ENCODE assay signal across 9 mouse cellular contexts in genomic region chr2:138040302-138040701, GRCm38 (mm10).
DNase-seq lines count a peak whose midpoint lies in the region; ATAC-seq and TF ChIP-seq lines count a peak whose summit lies in the region.
"Had no signal": no experiment of that assay in that cellular context is flagged by ENCODE, and none has a peak within 500 bp of the region (broad histone marks: within the 10 kb centered on the region; RNA-seq: fewer than 3 reads in every experiment).

No protein-coding gene starts in this region.

- ATAC-seq in intestine, embryonic 15.5 days, result peak; percentile 66; the same call in 1 of the 2 replicates
- ATAC-seq in hindbrain, embryonic 13.5 days (ENCODE audit: low FRiP score), result no peak
- ATAC-seq in midbrain, embryonic 16.5 days, result no peak

- no peaks in the 10 kb centered on the region for H3K9me3 ChIP-seq in intestine, embryonic 15.5 days
- H3K9me3 ChIP-seq in hindbrain, embryonic 13.5 days, result no peaks in the 10 kb centered on the region
- no peaks in the 10 kb centered on the region for H3K9me3 ChIP-seq in midbrain, embryonic 16.5 days (replicated peaks; ENCODE audit: control insufficient read depth, low read length, poor library complexity, severe bottlenecking)
- H3K9me3 ChIP-seq: liver, embryonic 15.5 days had no signal

- peak overlapping the region; percentile 81 for H3K27ac ChIP-seq in embryonic fibroblast, embryonic 13.5 days (ENCODE audit: insufficient read depth, low read length)
- no peak overlapping the region for H3K27ac ChIP-seq in intestine, embryonic 15.5 days
- no peak overlapping the region for H3K27ac ChIP-seq in hindbrain, embryonic 13.5 days
- no peak overlapping the region for H3K27ac ChIP-seq in midbrain, embryonic 16.5 days (ENCODE audit: low read length)
- H3K27ac ChIP-seq: liver, embryonic 15.5 days had no signal

- H3K4me2 ChIP-seq in intestine, embryonic 15.5 days (replicated peaks), result no peak overlapping the region
- H3K4me2 ChIP-seq in hindbrain, embryonic 13.5 days, result no peak overlapping the region
- no peak overlapping the region for H3K4me2 ChIP-seq in midbrain, embryonic 16.5 days (ENCODE audit: low read length)
- H3K4me2 ChIP-seq: liver, embryonic 15.5 days had no signal

- no peak overlapping the region for H3K4me3 ChIP-seq in embryonic fibroblast, embryonic 13.5 days (ENCODE audit: insufficient read depth, low read length)
- H3K4me3 ChIP-seq in intestine, embryonic 15.5 days (replicated peaks), result no peak overlapping the region
- no peak overlapping the region for H3K4me3 ChIP-seq in hindbrain, embryonic 13.5 days
- no peak overlapping the region for H3K4me3 ChIP-seq in midbrain, embryonic 16.5 days (ENCODE audit: low read depth, low read length)
- H3K4me3 ChIP-seq: liver, embryonic 15.5 days had no signal

- peak; percentile 24 for DNase-seq in Muller cell, postnatal 12 days (ENCODE audit: inconsistent ontology term)
- peak; percentile 16 to 48 for DNase-seq in lung, adult 18-20 months
- no peak for DNase-seq in left cerebral cortex, adult 11 months (ENCODE audit: low spot score)
- DNase-seq in cerebellum, postnatal 14 days, result no peak

- TF ChIP-seq CTCF in embryonic fibroblast, embryonic 13.5 days (IDR thresholded peaks at IDR 0.05; ENCODE audit: borderline replicate concordance, insufficient read depth, low read length), result no peak

- H3K27me3 ChIP-seq in intestine, embryonic 15.5 days (replicated peaks), result no peaks in the 10 kb centered on the region
- no peaks in the 10 kb centered on the region for H3K27me3 ChIP-seq in hindbrain, embryonic 13.5 days
- H3K27me3 ChIP-seq in midbrain, embryonic 16.5 days (ENCODE audit: control insufficient read depth, insufficient read depth, low read depth, low read length), result no peaks in the 10 kb centered on the region
- H3K27me3 ChIP-seq: liver, embryonic 15.5 days had no signal

- no peaks in the 10 kb centered on the region for H3K4me1 ChIP-seq in embryonic fibroblast, embryonic 13.5 days (ENCODE audit: control insufficient read depth, insufficient read depth, low read length)
- no peaks in the 10 kb centered on the region for H3K4me1 ChIP-seq in intestine, embryonic 15.5 days (replicated peaks)
- no peaks in the 10 kb centered on the region for H3K4me1 ChIP-seq in hindbrain, embryonic 13.5 days (replicated peaks)
- H3K4me1 ChIP-seq in midbrain, embryonic 16.5 days (ENCODE audit: control insufficient read depth, insufficient read depth, low read length), result no peaks in the 10 kb centered on the region; the same call in 1 of the 2 replicates
- H3K4me1 ChIP-seq: liver, embryonic 15.5 days had no signal

- H3K36me3 ChIP-seq in intestine, embryonic 15.5 days, result no peaks in the 10 kb centered on the region
- H3K36me3 ChIP-seq in hindbrain, embryonic 13.5 days, result no peaks in the 10 kb centered on the region
- H3K36me3 ChIP-seq in midbrain, embryonic 16.5 days (ENCODE audit: control insufficient read depth, insufficient read depth, low read length), result no peaks in the 10 kb centered on the region
- H3K36me3 ChIP-seq: liver, embryonic 15.5 days had no signal

- H3K9ac ChIP-seq in intestine, embryonic 15.5 days, result no peak overlapping the region
- H3K9ac ChIP-seq in hindbrain, embryonic 13.5 days, result no peak overlapping the region
- H3K9ac ChIP-seq in midbrain, embryonic 16.5 days (ENCODE audit: low read depth, low read length), result no peak overlapping the region
- H3K9ac ChIP-seq: liver, embryonic 15.5 days had no signal

- WGBS in intestine, embryonic 15.5 days, result 46% methylated on average over 5 of the region's 5 CpGs
- 77% methylated on average over 5 of the region's 5 CpGs for WGBS in hindbrain, embryonic 13.5 days
- WGBS in midbrain, embryonic 16.5 days, result 83% methylated on average over 5 of the region's 5 CpGs

- TF ChIP-seq POLR2A in embryonic fibroblast, embryonic 13.5 days (IDR thresholded peaks at IDR 0.05; ENCODE audit: low read depth, low read length), result no peak

Comparison
In these comparisons a context has a peak if more than half of its experiments do, and no peak if none do; other contexts are left out.
1. DNase-seq: peak in Muller cell, postnatal 12 days (single experiment) and lung, adult 18-20 months (2 of 2); none in left cerebral cortex, adult 11 months (single experiment) and cerebellum, postnatal 14 days (0 of 2).